Mouse (Mus musculus) lung, embryonic 15.5 days (tissue): ENCODE measurements around the gene Filip1. TPM values are rescaled to one million over a fixed set of nuclear protein-coding genes. Genes with fewer than 3 reads are reported as not detected.

Experiments used
- ATAC-seq: fragments of 200-750 bp; cut with Nextera tagmentation; 2 replicates; pipeline ENCODE4 v1.8.0; 2017; ENCODE audit warnings: moderate number of reproducible peaks, borderline replicate concordance; ENCODE audit not compliant: low FRiP score, low TSS enrichment; ENCODE audit errors: extremely low read depth
- H3K27ac ChIP-seq: fragments of 300-500 bp; sonication (generic); 2 replicates; pipeline ENCODE4 v1.5.1; 2015; ENCODE audit warnings: moderate library complexity, mild to moderate bottlenecking, inconsistent platforms
- H3K27me3 ChIP-seq: fragments of 300-500 bp; sonication (generic); 2 replicates; pipeline ENCODE4 v1.6.1; 2015; ENCODE audit warnings: inconsistent platforms
- H3K36me3 ChIP-seq: fragments of 300-500 bp; sonication (generic); 2 replicates; pipeline ENCODE4 v1.6.1; 2015; ENCODE audit warnings: inconsistent platforms
- H3K4me1 ChIP-seq: fragments of 300-500 bp; sonication (generic); 2 replicates; pipeline ENCODE4 v1.6.1; 2015; ENCODE audit warnings: inconsistent platforms
- H3K4me2 ChIP-seq: fragments of 300-500 bp; sonication (generic); 2 replicates; pipeline ENCODE4 v1.6.1; 2015; ENCODE audit warnings: inconsistent platforms, mild to moderate bottlenecking, moderate library complexity
- H3K4me3 ChIP-seq: fragments of 300-500 bp; sonication (generic); 2 replicates; pipeline ENCODE4 v1.5.1; 2015; ENCODE audit warnings: mild to moderate bottlenecking, inconsistent platforms
- H3K9ac ChIP-seq: fragments of 300-500 bp; sonication (generic); 2 replicates; pipeline ENCODE4 v1.6.1; 2015; ENCODE audit warnings: inconsistent platforms
- H3K9me3 ChIP-seq: fragments of 300-500 bp; sonication (generic); 2 replicates; pipeline ENCODE4 v1.6.1; 2016; ENCODE audit warnings: inconsistent platforms
- WGBS: fragments of 180-500 bp; shearing (Covaris S2); methylation state at CpG from one replicate; pipeline ENCODE4 v1.1.7; 2015; 5-methylcytosine and 5-hydroxymethylcytosine counted together
- polyA plus RNA-seq: library from polyadenylated mRNA; unstranded; fragments of >200 nt; fragmentation: Nextera tagmentation; extraction: Ambion mirVana; gene quantifications from 2 replicates; pipeline ENCODE4 v1.2.1, GENCODE M21; 2015

Gene Filip1
- polyA plus RNA-seq, 1 experiment from 2014 or later: 13.3 TPM

- H3K9ac ChIP-seq: peak within 1 kb of the TSS; percentile 67
- H3K36me3 ChIP-seq: no peaks in the 10 kb centered on the region
- H3K9me3 ChIP-seq: no peaks in the 10 kb centered on the region
- H3K4me2 ChIP-seq: peak within 1 kb of the TSS; percentile 57
- WGBS: under 1% methylated on average over 91 of the region's 91 CpGs
- H3K27ac ChIP-seq: peak within 1 kb of the TSS; percentile 87
- no peaks in the 10 kb centered on the region for H3K27me3 ChIP-seq
- peak; percentile 97 for ATAC-seq
- peaks cover 8% of the 10 kb centered on the region; the same call in 1 of the 2 replicates for H3K4me1 ChIP-seq
- H3K4me3 ChIP-seq: peak within 1 kb of the TSS; percentile 60
These were observed 219.5 kb downstream of the Filip1 start, which contains the start of gene Tmem30a for GRCm38 (mm10) chr9:79792841-79793835. Tmem30a (minus strand) TSS chr9:79793507.

- no peaks in the 10 kb centered on the region for H3K27me3 ChIP-seq
- no peak overlapping the region for H3K4me3 ChIP-seq
- no peaks in the 10 kb centered on the region for H3K36me3 ChIP-seq
- 66% methylated on average over 2 of the region's 2 CpGs for WGBS
- H3K9ac ChIP-seq: no peak overlapping the region
- H3K9me3 ChIP-seq: no peaks in the 10 kb centered on the region
- H3K27ac ChIP-seq: no peak overlapping the region
- H3K4me2 ChIP-seq: no peak overlapping the region
- ATAC-seq: no peak
- no peaks in the 10 kb centered on the region; the same call in 1 of the 2 replicates for H3K4me1 ChIP-seq
These were observed 226.9 kb downstream of the Filip1 start for GRCm38 (mm10) chr9:79785794-79786085.

- Histone ChIP-seq H3K27me3 (no peaks in the 10 kb centered on the region), H3K4me1 (no peaks in the 10 kb centered on the region; the same call in 1 of the 2 replicates), H3K9me3 (no peaks in the 10 kb centered on the region), H3K9ac (no peak overlapping the region), H3K4me3 (no peak overlapping the region), H3K27ac (no peak overlapping the region), H3K4me2 (no peak overlapping the region), H3K36me3 (no peaks in the 10 kb centered on the region)
- WGBS: 87% methylated on average over 2 of the region's 2 CpGs
- ATAC-seq: no peak
These were observed 227.5 kb downstream of the Filip1 start for GRCm38 (mm10) chr9:79784934-79785793.

- Histone ChIP-seq H3K4me3 (no peak overlapping the region), H3K27me3 (no peaks in the 10 kb centered on the region), H3K4me1 (no peaks in the 10 kb centered on the region), H3K4me2 (no peak overlapping the region), H3K27ac (no peak overlapping the region), H3K9ac (no peak overlapping the region), H3K9me3 (no peaks in the 10 kb centered on the region), H3K36me3 (no peaks in the 10 kb centered on the region)
- WGBS: 63% methylated on average over 3 of the region's 3 CpGs
- ATAC-seq: no peak
These were observed 228.2 kb downstream of the Filip1 start for GRCm38 (mm10) chr9:79784439-79784838.

GRCm38 (mm10) chr9:79779354-79779753, 233.3 kb downstream of the Filip1 start:
- WGBS: 59% methylated on average over 2 of the region's 2 CpGs
- Histone ChIP-seq H3K4me3 (no peak overlapping the region), H3K4me2 (no peak overlapping the region), H3K9ac (no peak overlapping the region), H3K27me3 (no peaks in the 10 kb centered on the region), H3K4me1 (no peaks in the 10 kb centered on the region), H3K9me3 (no peaks in the 10 kb centered on the region), H3K36me3 (peaks cover 10% of the 10 kb centered on the region; the same call in 1 of the 2 replicates), H3K27ac (no peak overlapping the region)
- ATAC-seq: no peak

- 0 out of 2 replicates have a peak, but pooled peaks cover 4% of the 10 kb centered on the region for H3K4me1 ChIP-seq
- ATAC-seq: no peak
- no peak overlapping the region for H3K27ac ChIP-seq
- no peak overlapping the region for H3K9ac ChIP-seq
- H3K9me3 ChIP-seq: no peaks in the 10 kb centered on the region
- WGBS: 86% methylated on average over 5 of the region's 5 CpGs
- no peaks in the 10 kb centered on the region for H3K27me3 ChIP-seq
- H3K36me3 ChIP-seq: 0 out of 2 replicates have a peak, but pooled peaks cover 9% of the 10 kb centered on the region
- no peak overlapping the region for H3K4me2 ChIP-seq
- H3K4me3 ChIP-seq: no peak overlapping the region
These were observed 245.6 kb downstream of the Filip1 start for GRCm38 (mm10) chr9:79766991-79767545.

GRCm38 (mm10) chr9:79765329-79765728, 247.3 kb downstream of the Filip1 start:
- Histone ChIP-seq H3K27ac (peak overlapping the region; percentile 65), H3K9ac (no peak overlapping the region), H3K36me3 (0 out of 2 replicates have a peak, but pooled peaks cover 1% of the 10 kb centered on the region), H3K4me2 (no peak overlapping the region), H3K27me3 (no peaks in the 10 kb centered on the region), H3K4me3 (no peak overlapping the region), H3K9me3 (no peaks in the 10 kb centered on the region), H3K4me1 (0 out of 2 replicates have a peak, but pooled peaks cover 6% of the 10 kb centered on the region)
- 0 out of 2 replicates have a peak, but pooled peaks have one; percentile 59 for ATAC-seq
- whole genome bisulfite sequencing: 60% methylated on average over 4 of the region's 4 CpGs

Other genes with a start within 250 kb of the Filip1 start
- 97.5 and 101 TPM in 2 replicates for gene Tmem30a, start 219.3 kb downstream of the Filip1 start, polyA plus RNA-seq
- 50.0 and 50.6 TPM in 2 replicates for gene Senp6, start 54.1 kb upstream of the Filip1 start, polyA plus RNA-seq
- 26.6 and 28.2 TPM in 2 replicates for gene Myo6, start 152.2 kb upstream of the Filip1 start, polyA plus RNA-seq